Mouse (Mus musculus): ENCODE measurements around the gene Tpm1.

- TF ChIP-seq EP300 (IDR thresholded peaks at IDR 0.05): no peak
- TF ChIP-seq CTCF (IDR thresholded peaks at IDR 0.05): peak; percentile 56
These were observed 14.5 kb downstream of the Tpm1 start for GRCm38 (mm10) chr9:67034677-67035076.
